Mouse (Mus musculus) small intestine, adult 10 weeks (tissue): ENCODE data around the gene Hoxb1. TPM values are rescaled to one million over a fixed set of nuclear protein-coding genes. Genes with fewer than 3 reads are reported as not detected.

ENCODE experiments used
- polyA plus RNA-seq: library from polyadenylated mRNA; stranded (reverse); fragments of 350-450 nt; fragmentation: Illumina TruSeq; extraction: RNeasy Lipid Tissue Mini Kit (QIAGEN cat#74804); gene quantifications from one replicate; pipeline ENCODE4 v1.2.3, GENCODE M21; 2014; ENCODE audit warnings: low replicate concordance

Gene Hoxb1
- not detected for polyA plus RNA-seq

GRCm38 (mm10) chr11:96365441-96366091, at the start of gene Hoxb1:
TSS of gene Hoxb1 (plus strand) at chr11:96365752.

GRCm38 (mm10) chr11:96317608-96318367, 47.8 kb upstream of the Hoxb1 start, which contains the start of gene Hoxb4:
TSS of gene Hoxb4 (plus strand) at chr11:96318267.

GRCm38 (mm10) chr11:96323154-96323553, 42.4 kb upstream of the Hoxb1 start, which contains the start of gene Hoxb3:
TSS of gene Hoxb3 (plus strand) at chr11:96323326.

GRCm38 (mm10) chr11:96350341-96350624, 15.3 kb upstream of the Hoxb1 start, which contains the start of gene Hoxb2:
TSS of gene Hoxb2 (plus strand) at chr11:96350525.

Other genes with a start within 250 kb of the Hoxb1 start
- gene Ttll6, start 232.0 kb upstream of the Hoxb1 start, polyA plus RNA-seq = not detected
- not detected for gene Hoxb13, start 171.4 kb upstream of the Hoxb1 start, polyA plus RNA-seq
- not detected for gene Hoxb9, start 94.3 kb upstream of the Hoxb1 start, polyA plus RNA-seq
- gene Hoxb8, start 83.8 kb upstream of the Hoxb1 start, polyA plus RNA-seq = not detected
- 1.3 TPM for gene Hoxb7, start 79.1 kb upstream of the Hoxb1 start, polyA plus RNA-seq
- gene Hoxb6, start 73.3 kb upstream of the Hoxb1 start, polyA plus RNA-seq = 0.56 TPM
- 0.82 TPM for gene Hoxb5, start 62.4 kb upstream of the Hoxb1 start, polyA plus RNA-seq
- 3.3 TPM for gene Hoxb4, start 47.5 kb upstream of the Hoxb1 start, polyA plus RNA-seq
- gene Hoxb3, start 42.4 kb upstream of the Hoxb1 start, polyA plus RNA-seq = 5.1 TPM
- 4.3 TPM for gene Hoxb2, start 15.2 kb upstream of the Hoxb1 start, polyA plus RNA-seq
- 2.2 TPM for gene Skap1, start 98.8 kb downstream of the Hoxb1 start, polyA plus RNA-seq